Mouse (Mus musculus) fibroblast of lung, adult 2 months (primary cell): Measurements from ENCODE around the gene Med29.

ENCODE experiments used
- DNase-seq: peaks from one replicate; pipeline ENCODE4 v3.0.0-alpha.2; 2011; ENCODE audit warnings: low read depth

Med29 gene

GRCm38 (mm10) chr7:28375176-28375921, 17.2 kb downstream of the Med29 start:
- DNase-seq: peak; percentile 71

GRCm38 (mm10) chr7:28374647-28375046, 17.9 kb downstream of the Med29 start:
- DNase-seq: no peak

GRCm38 (mm10) chr7:28373891-28374495, 18.5 kb downstream of the Med29 start:
- no peak for DNase-seq

GRCm38 (mm10) chr7:28373131-28373581, 19.4 kb downstream of the Med29 start:
- DNase-seq: peak; percentile 94

- DNase-seq: peak; percentile 99
These were observed 20.0 kb downstream of the Med29 start, which contains the start of gene Plekhg2 for GRCm38 (mm10) chr7:28372251-28373108. Gene Plekhg2 (minus strand): TSS chr7:28372599.

GRCm38 (mm10) chr7:28371514-28371989, 21.0 kb downstream of the Med29 start:
- no peak for DNase-seq

GRCm38 (mm10) chr7:28370977-28371513, 21.5 kb downstream of the Med29 start:
- no peak for DNase-seq

GRCm38 (mm10) chr7:28370051-28370450, 22.5 kb downstream of the Med29 start:
- no peak for DNase-seq

GRCm38 (mm10) chr7:28368276-28368920, 24.1 kb downstream of the Med29 start:
- no peak for DNase-seq

- no peak for DNase-seq
These were observed 24.7 kb downstream of the Med29 start for GRCm38 (mm10) chr7:28367663-28368275.

- no peak for DNase-seq
These were observed 30.0 kb downstream of the Med29 start for GRCm38 (mm10) chr7:28362441-28363060.

GRCm38 (mm10) chr7:28361647-28362341, 30.7 kb downstream of the Med29 start:
- no peak for DNase-seq

- DNase-seq: no peak
These were observed 32.2 kb downstream of the Med29 start for GRCm38 (mm10) chr7:28360291-28360690.

GRCm38 (mm10) chr7:28359854-28360253, 32.7 kb downstream of the Med29 start:
- DNase-seq: no peak

- no peak for DNase-seq
These were observed 34.1 kb downstream of the Med29 start for GRCm38 (mm10) chr7:28358431-28358830.

- no peak for DNase-seq
These were observed 34.5 kb downstream of the Med29 start for GRCm38 (mm10) chr7:28357984-28358383.

- DNase-seq: no peak
These were observed 35.5 kb downstream of the Med29 start for GRCm38 (mm10) chr7:28356981-28357380.

- no peak for DNase-seq
These were observed 37.3 kb downstream of the Med29 start for GRCm38 (mm10) chr7:28355221-28355620.

GRCm38 (mm10) chr7:28354596-28354995, 37.9 kb downstream of the Med29 start:
- DNase-seq: no peak

GRCm38 (mm10) chr7:28354113-28354581, 38.4 kb downstream of the Med29 start:
- no peak for DNase-seq
